In the genomic region with DNA sequence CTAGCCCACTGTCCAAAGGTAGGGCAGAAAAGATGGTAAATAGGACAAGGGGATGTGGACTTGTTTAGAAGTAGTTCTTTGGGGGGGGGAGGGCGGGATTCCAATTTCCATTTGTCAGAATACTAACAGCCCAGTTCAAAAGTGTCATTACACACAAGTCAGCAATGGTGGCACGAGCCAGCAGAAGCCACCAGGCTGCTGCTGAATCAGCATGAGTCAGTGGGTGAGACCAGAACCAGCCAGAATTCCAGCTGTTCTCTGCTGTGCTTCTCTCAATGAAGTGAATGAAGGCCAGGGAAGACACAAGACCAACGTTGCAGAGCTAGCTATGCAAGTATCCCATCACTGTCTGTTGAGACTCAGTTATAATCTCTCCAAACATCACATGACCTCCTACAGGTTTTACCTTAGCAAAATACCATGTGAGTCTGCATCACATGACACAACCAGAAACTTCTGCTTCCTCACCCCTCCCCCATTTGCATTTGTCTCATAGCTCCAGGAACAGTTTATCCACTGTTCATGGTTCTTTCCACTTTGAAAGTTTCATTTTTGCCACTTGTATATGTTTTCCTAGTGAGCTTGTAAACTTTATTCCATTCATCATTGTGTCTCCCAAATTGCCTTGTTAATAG, we compare ENCODE assay signal across 33 mouse cellular contexts. TPM values are rescaled to one million over a fixed set of nuclear protein-coding genes. Genes with fewer than 3 reads are reported as not detected.
DNase-seq lines count a peak whose midpoint lies in the region; ATAC-seq and TF ChIP-seq lines count a peak whose summit lies in the region.
"Had no signal": no experiment of that assay in that cellular context is flagged by ENCODE, and none has a peak within 500 bp of the region (broad histone marks: within the 10 kb centered on the region; RNA-seq: fewer than 3 reads in every experiment).

No protein-coding gene starts in this region.

- no peaks in the 10 kb centered on the region for H3K36me3 ChIP-seq in lung, embryonic 15.5 days
- no peaks in the 10 kb centered on the region for H3K36me3 ChIP-seq in lung, postnatal 0 days (ENCODE audit: insufficient read depth, low read length)
- no peaks in the 10 kb centered on the region for H3K36me3 ChIP-seq in MEL (ENCODE audit: control insufficient read depth in 1 of 2, insufficient read depth in 2 of 2, low read length in 2 of 2)
- H3K36me3 ChIP-seq: embryonic facial prominence, embryonic 10.5 days; embryonic facial prominence, embryonic 15.5 days; forebrain, embryonic 12.5 days; G1E; hindbrain, embryonic 12.5 days; intestine, embryonic 15.5 days; limb, embryonic 10.5 days; limb, embryonic 15.5 days; midbrain, embryonic 10.5 days; midbrain, embryonic 15.5 days; neural tube, embryonic 12.5 days had no signal

- 56% methylated on average over 3 of the region's 3 CpGs for WGBS in lung, embryonic 15.5 days
- WGBS in lung, postnatal 0 days, result 63% methylated on average over 3 of the region's 3 CpGs

- H3K27ac ChIP-seq in lung, embryonic 15.5 days, result no peak overlapping the region
- H3K27ac ChIP-seq in lung, postnatal 0 days (ENCODE audit: low read length), result no peak overlapping the region
- H3K27ac ChIP-seq in MEL (ENCODE audit: control insufficient read depth, low read depth, low read length), result no peak overlapping the region
- H3K27ac ChIP-seq: embryonic facial prominence, embryonic 10.5 days; embryonic facial prominence, embryonic 15.5 days; forebrain, embryonic 12.5 days; hindbrain, embryonic 12.5 days; hindbrain, postnatal 0 days; intestine, embryonic 15.5 days; kidney, postnatal 0 days; limb, embryonic 10.5 days; limb, embryonic 15.5 days; macrophage; midbrain, embryonic 10.5 days; midbrain, embryonic 15.5 days; neural tube, embryonic 12.5 days had no signal

- H3K4me2 ChIP-seq in lung, embryonic 15.5 days, result no peak overlapping the region
- no peak overlapping the region for H3K4me2 ChIP-seq in lung, postnatal 0 days (replicated peaks; ENCODE audit: low read depth, low read length)
- H3K4me2 ChIP-seq: embryonic facial prominence, embryonic 15.5 days; forebrain, embryonic 12.5 days; hindbrain, embryonic 12.5 days; intestine, embryonic 15.5 days; limb, embryonic 15.5 days; midbrain, embryonic 15.5 days; neural tube, embryonic 12.5 days had no signal

- H3K9me3 ChIP-seq in lung, embryonic 15.5 days, result no peaks in the 10 kb centered on the region
- no peaks in the 10 kb centered on the region for H3K9me3 ChIP-seq in lung, postnatal 0 days (ENCODE audit: low read length)
- H3K9me3 ChIP-seq in MEL (replicated peaks; ENCODE audit: insufficient read depth, low read length), result no peaks in the 10 kb centered on the region
- H3K9me3 ChIP-seq: embryonic facial prominence, embryonic 10.5 days; embryonic facial prominence, embryonic 15.5 days; forebrain, embryonic 12.5 days; G1E; hindbrain, embryonic 12.5 days; intestine, embryonic 15.5 days; limb, embryonic 10.5 days; limb, embryonic 15.5 days; midbrain, embryonic 10.5 days; midbrain, embryonic 15.5 days; neural tube, embryonic 12.5 days had no signal

- TF ChIP-seq POLR2A in MEL (IDR thresholded peaks at IDR 0.05; ENCODE audit: control insufficient read depth in 1 of 2, insufficient read depth in 1 of 2, low read depth in 1 of 2, low read length in 2 of 2, poor library complexity in 1 of 2), result no peak

- DNase-seq in adrenal gland, postnatal 36 days, result peak; percentile 8 to 38
- no peak for DNase-seq in adrenal gland, adult 8-10 months
- no peak for DNase-seq in lung, postnatal 0 days (ENCODE audit: low spot score)
- DNase-seq in MEL (ENCODE audit: low read depth, low spot score), result no peak
- DNase-seq in cerebellum, adult 11-12 months, result no peak
- DNase-seq in layer of hippocampus, adult 11-12 months (ENCODE audit: low spot score), result no peak
- DNase-seq: adrenal gland, postnatal 10 days; B cell, adult 2 months; cerebellum, adult 18-20 months; cerebellum, postnatal 14 days; forebrain, postnatal 0 days; heart, postnatal 14 days; kidney, adult 2 months; kidney, postnatal 4 days; lung, postnatal 10 days; right cerebral cortex, adult 18-20 months; spleen, adult 18-20 months; thymus, postnatal 4 days had no signal

- TF ChIP-seq CTCF in lung, postnatal 0 days (IDR thresholded peaks at IDR 0.05), result no peak
- TF ChIP-seq CTCF in MEL (IDR thresholded peaks at IDR 0.05 in 2 of 3, conservative IDR thresholded peaks at IDR 0.05 in 1 of 3; ENCODE audit: control insufficient read depth in 1 of 3, insufficient read depth in 1 of 3, low read depth in 2 of 3, low read length in 3 of 3, poor library complexity in 1 of 3, severe bottlenecking in 1 of 3), result no peak

- no peak for TF ChIP-seq EP300 in lung, postnatal 0 days (IDR thresholded peaks at IDR 0.05)
- no peak for TF ChIP-seq EP300 in MEL (IDR thresholded peaks at IDR 0.05; ENCODE audit: low read depth in 1 of 2, low read length in 2 of 2)

- no peak for TF ChIP-seq RAD21 in MEL (IDR thresholded peaks at IDR 0.05; ENCODE audit: low read depth, low read length)

- no peak overlapping the region for H3K4me3 ChIP-seq in lung, embryonic 15.5 days
- no peak overlapping the region for H3K4me3 ChIP-seq in lung, postnatal 0 days (ENCODE audit: low read depth, low read length)
- no peak overlapping the region for H3K4me3 ChIP-seq in MEL (ENCODE audit: control insufficient read depth in 1 of 2, insufficient read depth in 1 of 2, low read depth in 2 of 2, low read length in 2 of 2)
- H3K4me3 ChIP-seq: embryonic facial prominence, embryonic 10.5 days; embryonic facial prominence, embryonic 15.5 days; forebrain, embryonic 12.5 days; hindbrain, embryonic 12.5 days; intestine, embryonic 15.5 days; limb, embryonic 10.5 days; limb, embryonic 15.5 days; midbrain, embryonic 10.5 days; midbrain, embryonic 15.5 days; neural tube, embryonic 12.5 days had no signal

- ATAC-seq in lung, embryonic 15.5 days (ENCODE audit: borderline replicate concordance, extremely low read depth, low FRiP score, low TSS enrichment), result peak; percentile 8; the same call in 1 of the 2 replicates
- ATAC-seq in lung, postnatal 0 days, result no peak
- ATAC-seq: forebrain, postnatal 0 days; hindbrain, postnatal 0 days; intestine, embryonic 15.5 days; midbrain, embryonic 15.5 days had no signal

- no peaks in the 10 kb centered on the region for H3K79me2 ChIP-seq in MEL (ENCODE audit: control insufficient read depth, insufficient read depth, low read length, poor library complexity)

- no peak overlapping the region for H3K9ac ChIP-seq in lung, embryonic 15.5 days
- H3K9ac ChIP-seq in lung, postnatal 0 days (replicated peaks; ENCODE audit: low read depth), result no peak overlapping the region
- no peak overlapping the region for H3K9ac ChIP-seq in MEL (ENCODE audit: control insufficient read depth, low read depth, low read length, poor library complexity, severe bottlenecking)
- H3K9ac ChIP-seq: embryonic facial prominence, embryonic 15.5 days; forebrain, embryonic 12.5 days; forebrain, postnatal 0 days; hindbrain, embryonic 12.5 days; intestine, embryonic 15.5 days; limb, embryonic 15.5 days; midbrain, embryonic 15.5 days; neural tube, embryonic 12.5 days had no signal

- no peaks in the 10 kb centered on the region for H3K4me1 ChIP-seq in lung, embryonic 15.5 days
- H3K4me1 ChIP-seq in lung, postnatal 0 days (ENCODE audit: insufficient read depth, low read depth, low read length), result no peaks in the 10 kb centered on the region
- peaks cover 0 to 5% of the 10 kb centered on the region in 2 experiments; a peak in 1 of 4 replicates for H3K4me1 ChIP-seq in MEL (ENCODE audit: control insufficient read depth in 1 of 2, insufficient read depth in 2 of 2, low read length in 2 of 2)
- H3K4me1 ChIP-seq: embryonic facial prominence, embryonic 10.5 days; embryonic facial prominence, embryonic 15.5 days; forebrain, embryonic 12.5 days; hindbrain, embryonic 12.5 days; intestine, embryonic 15.5 days; limb, embryonic 15.5 days; midbrain, embryonic 10.5 days; midbrain, embryonic 15.5 days; neural tube, embryonic 12.5 days had no signal

- no peaks in the 10 kb centered on the region for H3K27me3 ChIP-seq in lung, embryonic 15.5 days
- no peaks in the 10 kb centered on the region for H3K27me3 ChIP-seq in lung, postnatal 0 days (replicated peaks; ENCODE audit: insufficient read depth, low read length)
- no peaks in the 10 kb centered on the region for H3K27me3 ChIP-seq in MEL (ENCODE audit: control insufficient read depth in 1 of 2, insufficient read depth in 2 of 2, low read length in 2 of 2)
- H3K27me3 ChIP-seq: embryonic facial prominence, embryonic 15.5 days; forebrain, embryonic 12.5 days; hindbrain, embryonic 12.5 days; intestine, embryonic 15.5 days; limb, embryonic 15.5 days; midbrain, embryonic 15.5 days; neural tube, embryonic 12.5 days had no signal

TF ChIP-seq in MEL, 35 proteins besides CTCF, POLR2A, EP300 and RAD21:
- TF ChIP-seq USF1 (IDR thresholded peaks at IDR 0.05; ENCODE audit: low read depth, low read length) (peak; percentile 62; the same call in 1 of the 2 replicates), HCFC1 (IDR thresholded peaks at IDR 0.05; ENCODE audit: low read depth, low read length) (no peak)

RNA-seq across cellular contexts. Expression of a gene that starts 30.2 kb away (rescaled TPM):
- 100 to 1,000 TPM; 279 to 620 TPM for total RNA-seq in adrenal gland, postnatal 36 days (2021)
- total RNA-seq in adrenal gland, adult 8-10 months (2022), result 100 to 1,000 TPM; 240 to 766 (median 475) TPM
- 529 TPM in 2 replicates for polyA plus RNA-seq in lung, embryonic 15.5 days (2015; fragmentation: Nextera tagmentation; extraction: Ambion mirVana)
- 1,194 and 1,245 TPM in 2 replicates for polyA plus RNA-seq in lung, postnatal 0 days (2015; fragmentation: Nextera tagmentation; extraction: Ambion mirVana)
- 155 and 210 TPM in 2 replicates for total RNA-seq in MEL (2012; rRNA removed)
- polyA plus RNA-seq in MEL (2012; ENCODE audit: insufficient read depth in 1 of 2, insufficient read length in 2 of 2, low read depth in 1 of 2, low replicate concordance in 2 of 2, missing spikeins in 1 of 2), result 100 to 1,000 TPM in 1 of 2 experiments, not detected in 1; 300 TPM

Comparison
In these comparisons a context has a peak if more than half of its experiments do, and no peak if none do; other contexts are left out.
1. DNase-seq: peak in adrenal gland, postnatal 36 days (2 of 2); none in adrenal gland, adult 8-10 months (single experiment), lung, postnatal 0 days (single experiment), MEL (single experiment), cerebellum, adult 11-12 months (single experiment) and layer of hippocampus, adult 11-12 months (single experiment).